Comparison of ENCODE assay signal across 25 mouse cellular contexts in the genomic region with DNA sequence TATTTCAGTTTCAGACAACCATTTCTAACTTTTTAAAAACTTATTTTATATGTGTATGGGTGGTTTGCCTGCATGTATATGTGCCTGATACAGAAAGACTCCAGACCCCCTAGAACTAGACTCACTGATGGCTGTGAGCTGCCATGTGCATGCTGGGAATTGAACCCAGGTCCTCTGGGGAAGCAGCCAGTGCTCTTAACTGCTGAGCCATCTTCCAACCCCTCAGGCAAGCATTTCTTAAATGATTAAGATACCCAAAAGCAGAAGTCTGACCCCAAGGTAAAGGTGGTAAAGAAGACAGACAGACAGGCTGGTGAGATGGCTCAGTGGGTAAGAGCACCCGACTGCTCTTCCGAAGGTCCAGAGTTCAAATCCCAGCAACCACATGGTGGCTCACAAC.
"Had no signal": no experiment of that assay in that cellular context is flagged by ENCODE, and none has a peak within 500 bp of the region (broad histone marks: within the 10 kb centered on the region; RNA-seq: fewer than 3 reads in every experiment).

No protein-coding gene starts in this region.

- H3K9ac ChIP-seq: embryonic facial prominence, embryonic 12.5 days; embryonic facial prominence, embryonic 13.5 days; embryonic facial prominence, embryonic 15.5 days; forebrain, embryonic 12.5 days; forebrain, embryonic 13.5 days; forebrain, embryonic 15.5 days; forebrain, postnatal 0 days had no signal

- H3K27me3 ChIP-seq: embryonic facial prominence, embryonic 12.5 days; embryonic facial prominence, embryonic 13.5 days; embryonic facial prominence, embryonic 15.5 days; forebrain, embryonic 13.5 days; forebrain, embryonic 15.5 days had no signal

- H3K36me3 ChIP-seq: embryonic facial prominence, embryonic 10.5 days; embryonic facial prominence, embryonic 12.5 days; embryonic facial prominence, embryonic 13.5 days; embryonic facial prominence, embryonic 15.5 days; forebrain, embryonic 10.5 days; forebrain, embryonic 12.5 days; forebrain, embryonic 15.5 days had no signal

- H3K4me2 ChIP-seq: embryonic facial prominence, embryonic 12.5 days; embryonic facial prominence, embryonic 13.5 days; embryonic facial prominence, embryonic 15.5 days; forebrain, embryonic 12.5 days; forebrain, embryonic 13.5 days; forebrain, embryonic 15.5 days had no signal

- H3K9me3 ChIP-seq: embryonic facial prominence, embryonic 10.5 days; embryonic facial prominence, embryonic 12.5 days; embryonic facial prominence, embryonic 15.5 days; forebrain, embryonic 10.5 days; forebrain, embryonic 12.5 days; forebrain, embryonic 13.5 days had no signal

- H3K27ac ChIP-seq: embryonic facial prominence, embryonic 10.5 days; embryonic facial prominence, embryonic 12.5 days; embryonic facial prominence, embryonic 13.5 days; embryonic facial prominence, embryonic 15.5 days; forebrain, embryonic 10.5 days; forebrain, embryonic 12.5 days; forebrain, embryonic 13.5 days; forebrain, embryonic 15.5 days; gastrocnemius, adult 2 months; heart, adult 2 months had no signal

- H3K4me3 ChIP-seq: embryonic facial prominence, embryonic 10.5 days; embryonic facial prominence, embryonic 12.5 days; embryonic facial prominence, embryonic 13.5 days; embryonic facial prominence, embryonic 15.5 days; erythroblast, embryonic 14.5 days; forebrain, embryonic 10.5 days; forebrain, embryonic 12.5 days; forebrain, embryonic 13.5 days; forebrain, embryonic 15.5 days; gastrocnemius, adult 2 months; heart, adult 2 months had no signal

- H3K4me1 ChIP-seq: forebrain, embryonic 15.5 days had no signal

- DNase-seq: cerebellum, adult 8-10 months; cerebellum, adult 9-10 months; cerebellum, adult 9-11 months; cerebellum, postnatal 10 days; cerebellum, postnatal 14 days; cerebellum, postnatal 25 days; cerebellum, postnatal 36 days; embryo, embryonic 11 days; forebrain, postnatal 0 days; gastrocnemius, adult 2 months; gastrocnemius, postnatal 10 days; gastrocnemius, postnatal 14 days; gastrocnemius, postnatal 25 days; gastrocnemius, postnatal 36 days; heart, adult 18-20 months; heart, adult 2 months had no signal
